Mouse (Mus musculus): ENCODE measurements at regions not wholly inside any gene's neighbourhood (a gene's known extent, or its start where the extent isn't known, plus 50 kb on each side); places are given as distances from the start of the nearest gene placed in this dataset.

- TF ChIP-seq ZC3H11A (IDR thresholded peaks at IDR 0.05; ENCODE audit: borderline replicate concordance, low read depth, low read length) (no peak), HCFC1 (IDR thresholded peaks at IDR 0.05; ENCODE audit: borderline replicate concordance, insufficient read depth, low read length) (no peak), ZNF384 (IDR thresholded peaks at IDR 0.05; ENCODE audit: low read depth, low read length) (no peak), CHD2 (IDR thresholded peaks at IDR 0.05; ENCODE audit: low read depth, low read length) (no peak), MAFK (IDR thresholded peaks at IDR 0.05; ENCODE audit: insufficient read depth, low read depth, low read length) (no peak)
- Histone ChIP-seq H3K4me1 (ENCODE audit: control insufficient read depth in 2 of 2, insufficient read depth in 2 of 2, low read length in 2 of 2, poor library complexity in 1 of 2) (no peaks in the 10 kb centered on the region), H3K27ac (ENCODE audit: insufficient read depth, low read depth, low read length, poor library complexity, severe bottlenecking) (no peak overlapping the region), H3K9ac (ENCODE audit: insufficient read depth, low read depth, low read length, poor library complexity, severe bottlenecking) (no peak overlapping the region), H3K36me3 (ENCODE audit: control insufficient read depth, insufficient read depth, low read length, poor library complexity, severe bottlenecking) (no peaks in the 10 kb centered on the region), H3K4me3 (ENCODE audit: insufficient read depth in 1 of 2, low read depth in 1 of 2, low read length in 2 of 2, poor library complexity in 1 of 2, severe bottlenecking in 1 of 2) (no peak overlapping the region), H3K9me3 (ENCODE audit: control insufficient read depth, insufficient read depth, low read depth, low read length) (no peaks in the 10 kb centered on the region)
- in situ Hi-C loops (cut with MboI; ENCODE audit: low sequenced_read_pairs in 2 of 2, unreplicated experiment in 2 of 2), result no loop called here
- DNase-seq (ENCODE audit: low read depth, low spot score), result no peak
Measured at GRCm38 (mm10) chr6:49555069-49555468, 159.7 kb downstream of the Stk31 start.

DNA sequence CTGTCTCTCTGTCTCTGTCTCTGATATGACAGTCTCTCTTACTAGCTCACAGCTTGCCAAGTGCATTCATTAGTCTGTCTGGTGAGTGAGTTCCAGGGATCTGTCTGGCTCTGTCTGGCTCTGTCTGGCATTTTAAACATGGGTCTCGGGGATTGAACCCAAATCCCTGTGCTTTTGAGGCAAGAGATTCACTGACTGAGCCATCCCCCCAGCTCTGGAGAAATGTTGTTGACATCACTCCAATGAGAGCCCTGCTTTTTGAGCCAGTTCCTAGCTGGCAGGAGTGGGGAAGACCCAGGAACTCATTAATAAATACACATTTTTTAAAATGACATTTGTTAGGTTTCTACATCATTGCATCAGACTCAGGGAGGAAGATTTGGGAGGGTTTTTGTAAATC is 163.1 kb downstream of the Stk31 start:
- no peak for TF ChIP-seq ZNF384 (IDR thresholded peaks at IDR 0.05; ENCODE audit: low read depth, low read length)
- TF ChIP-seq MAFK (IDR thresholded peaks at IDR 0.05; ENCODE audit: insufficient read depth, low read depth, low read length), result no peak
- TF ChIP-seq CHD2 (IDR thresholded peaks at IDR 0.05; ENCODE audit: low read depth, low read length), result no peak
- no peak for TF ChIP-seq HCFC1 (IDR thresholded peaks at IDR 0.05; ENCODE audit: borderline replicate concordance, insufficient read depth, low read length)
- no peak for TF ChIP-seq ZC3H11A (IDR thresholded peaks at IDR 0.05; ENCODE audit: borderline replicate concordance, low read depth, low read length)
- in situ Hi-C loops (cut with MboI; ENCODE audit: low sequenced_read_pairs in 2 of 2, unreplicated experiment in 2 of 2), result no loop called here

GRCm38 (mm10) chr6:49559112-49559511 is 163.7 kb downstream of the Stk31 start:
- no peak for DNase-seq (ENCODE audit: low read depth, low spot score)
- TF ChIP-seq MAFK (IDR thresholded peaks at IDR 0.05; ENCODE audit: insufficient read depth, low read depth, low read length), result no peak
- no peak for TF ChIP-seq HCFC1 (IDR thresholded peaks at IDR 0.05; ENCODE audit: borderline replicate concordance, insufficient read depth, low read length)
- TF ChIP-seq CHD2 (IDR thresholded peaks at IDR 0.05; ENCODE audit: low read depth, low read length), result no peak
- Histone ChIP-seq H3K36me3 (ENCODE audit: control insufficient read depth, insufficient read depth, low read length, poor library complexity, severe bottlenecking) (no peaks in the 10 kb centered on the region), H3K4me3 (ENCODE audit: insufficient read depth in 1 of 2, low read depth in 1 of 2, low read length in 2 of 2, poor library complexity in 1 of 2, severe bottlenecking in 1 of 2) (no peak overlapping the region), H3K4me1 (ENCODE audit: control insufficient read depth in 2 of 2, insufficient read depth in 2 of 2, low read length in 2 of 2, poor library complexity in 1 of 2) (no peaks in the 10 kb centered on the region), H3K9me3 (ENCODE audit: control insufficient read depth, insufficient read depth, low read depth, low read length) (no peaks in the 10 kb centered on the region), H3K9ac (ENCODE audit: insufficient read depth, low read depth, low read length, poor library complexity, severe bottlenecking) (no peak overlapping the region), H3K27ac (ENCODE audit: insufficient read depth, low read depth, low read length, poor library complexity, severe bottlenecking) (no peak overlapping the region)
- in situ Hi-C loops (cut with MboI; ENCODE audit: low sequenced_read_pairs in 2 of 2, unreplicated experiment in 2 of 2), result no loop called here

More for the DNA sequence above, 163.1 kb downstream of the Stk31 start:
- Histone ChIP-seq H3K27ac (ENCODE audit: insufficient read depth, low read depth, low read length, poor library complexity, severe bottlenecking) (no peak overlapping the region), H3K4me1 (ENCODE audit: control insufficient read depth in 2 of 2, insufficient read depth in 2 of 2, low read length in 2 of 2, poor library complexity in 1 of 2) (no peaks in the 10 kb centered on the region), H3K9me3 (ENCODE audit: control insufficient read depth, insufficient read depth, low read depth, low read length) (no peaks in the 10 kb centered on the region), H3K9ac (ENCODE audit: insufficient read depth, low read depth, low read length, poor library complexity, severe bottlenecking) (no peak overlapping the region), H3K4me3 (ENCODE audit: insufficient read depth in 1 of 2, low read depth in 1 of 2, low read length in 2 of 2, poor library complexity in 1 of 2, severe bottlenecking in 1 of 2) (no peak overlapping the region), H3K36me3 (ENCODE audit: control insufficient read depth, insufficient read depth, low read length, poor library complexity, severe bottlenecking) (no peaks in the 10 kb centered on the region)
- DNase-seq (ENCODE audit: low read depth, low spot score), result no peak

- Histone ChIP-seq H3K9me3 (ENCODE audit: control insufficient read depth, insufficient read depth, low read depth, low read length) (no peaks in the 10 kb centered on the region), H3K27ac (ENCODE audit: insufficient read depth, low read depth, low read length, poor library complexity, severe bottlenecking) (no peak overlapping the region), H3K36me3 (ENCODE audit: control insufficient read depth, insufficient read depth, low read length, poor library complexity, severe bottlenecking) (no peaks in the 10 kb centered on the region), H3K4me3 (ENCODE audit: insufficient read depth in 1 of 2, low read depth in 1 of 2, low read length in 2 of 2, poor library complexity in 1 of 2, severe bottlenecking in 1 of 2) (no peak overlapping the region), H3K4me1 (ENCODE audit: control insufficient read depth in 2 of 2, insufficient read depth in 2 of 2, low read length in 2 of 2, poor library complexity in 1 of 2) (no peaks in the 10 kb centered on the region), H3K9ac (ENCODE audit: insufficient read depth, low read depth, low read length, poor library complexity, severe bottlenecking) (no peak overlapping the region)
- TF ChIP-seq ZC3H11A (IDR thresholded peaks at IDR 0.05; ENCODE audit: borderline replicate concordance, low read depth, low read length) (no peak), MAFK (IDR thresholded peaks at IDR 0.05; ENCODE audit: insufficient read depth, low read depth, low read length) (no peak), CHD2 (IDR thresholded peaks at IDR 0.05; ENCODE audit: low read depth, low read length) (no peak), ZNF384 (IDR thresholded peaks at IDR 0.05; ENCODE audit: low read depth, low read length) (no peak), HCFC1 (IDR thresholded peaks at IDR 0.05; ENCODE audit: borderline replicate concordance, insufficient read depth, low read length) (no peak)
- in situ Hi-C loops (cut with MboI; ENCODE audit: low sequenced_read_pairs in 2 of 2, unreplicated experiment in 2 of 2), result no loop called here
- DNase-seq (ENCODE audit: low read depth, low spot score), result no peak
Measured at GRCm38 (mm10) chr6:49578340-49578739, 182.9 kb downstream of the Stk31 start.

- no peaks in the 10 kb centered on the region for H3K9me3 ChIP-seq (ENCODE audit: control insufficient read depth, insufficient read depth, low read depth, low read length)
- no peak overlapping the region for H3K27ac ChIP-seq (ENCODE audit: insufficient read depth, low read depth, low read length, poor library complexity, severe bottlenecking)
- no peaks in the 10 kb centered on the region for H3K4me1 ChIP-seq (ENCODE audit: control insufficient read depth in 2 of 2, insufficient read depth in 2 of 2, low read length in 2 of 2, poor library complexity in 1 of 2)
- no peak overlapping the region for H3K4me3 ChIP-seq (ENCODE audit: insufficient read depth in 1 of 2, low read depth in 1 of 2, low read length in 2 of 2, poor library complexity in 1 of 2, severe bottlenecking in 1 of 2)
- H3K36me3 ChIP-seq (ENCODE audit: control insufficient read depth, insufficient read depth, low read length, poor library complexity, severe bottlenecking), result no peaks in the 10 kb centered on the region
- no peak overlapping the region for H3K9ac ChIP-seq (ENCODE audit: insufficient read depth, low read depth, low read length, poor library complexity, severe bottlenecking)
- in situ Hi-C loops (cut with MboI; ENCODE audit: low sequenced_read_pairs in 2 of 2, unreplicated experiment in 2 of 2), result no loop called here
- TF ChIP-seq MAFK (IDR thresholded peaks at IDR 0.05; ENCODE audit: insufficient read depth, low read depth, low read length) (no peak), CHD2 (IDR thresholded peaks at IDR 0.05; ENCODE audit: low read depth, low read length) (no peak), ZC3H11A (IDR thresholded peaks at IDR 0.05; ENCODE audit: borderline replicate concordance, low read depth, low read length) (no peak), HCFC1 (IDR thresholded peaks at IDR 0.05; ENCODE audit: borderline replicate concordance, insufficient read depth, low read length) (no peak), ZNF384 (IDR thresholded peaks at IDR 0.05; ENCODE audit: low read depth, low read length) (no peak)
- DNase-seq (ENCODE audit: low read depth, low spot score), result no peak
Measured at GRCm38 (mm10) chr6:49579691-49580090, 184.3 kb downstream of the Stk31 start.
